Mouse (Mus musculus) MEL (cell line): ENCODE results near the gene Yap1. TPM values are rescaled to one million over a fixed set of nuclear protein-coding genes. Genes with fewer than 3 reads are reported as not detected.

Source experiments
- DNase-seq: peaks from one replicate; pipeline ENCODE4 v3.0.0; 2011; ENCODE audit warnings: low read depth, low spot score
- H3K27ac ChIP-seq: 2 replicates; pipeline ENCODE4 v1.5.1; 2012; ENCODE audit warnings: low read depth, mild to moderate bottlenecking, control low read depth, low read length, moderate library complexity; ENCODE audit not compliant: control insufficient read depth
- H3K27me3 ChIP-seq, 2 experiments: fragments of 150-350 bp in 1 of 2; sonication (generic) in 1 of 2; 2 replicates each; pipeline ENCODE4 v1.6.1; 2012; ENCODE audit warnings: low read length in 2 of 2, mild to moderate bottlenecking in 2 of 2, improper control_type of control experiment in 1 of 2, moderate library complexity in 1 of 2; ENCODE audit not compliant: insufficient read depth in 2 of 2, control insufficient read depth in 1 of 2
- H3K36me3 ChIP-seq, 2 experiments: 2 replicates each; pipeline ENCODE4 v1.6.1; 2012 to 2014; ENCODE audit warnings: low read length in 2 of 2, improper control_type of control experiment in 1 of 2, inconsistent platforms in 1 of 2, mild to moderate bottlenecking in 1 of 2; ENCODE audit not compliant: insufficient read depth in 2 of 2, control insufficient read depth in 1 of 2
- H3K4me1 ChIP-seq, 2 experiments: fragments of 150-350 bp in 1 of 2; sonication (generic) in 1 of 2; 2 replicates each; pipeline ENCODE4 v1.6.1; 2012; ENCODE audit warnings: low read length in 2 of 2, improper control_type of control experiment in 1 of 2, mild to moderate bottlenecking in 1 of 2; ENCODE audit not compliant: insufficient read depth in 2 of 2, control insufficient read depth in 1 of 2
- H3K4me3 ChIP-seq, 2 experiments: fragments of 150-350 bp in 1 of 2; sonication (generic) in 1 of 2; 2 replicates each; pipeline ENCODE4 v1.5.1; 2012; ENCODE audit warnings: low read depth in 2 of 2, low read length in 2 of 2, mild to moderate bottlenecking in 2 of 2, moderate library complexity in 2 of 2, control low read depth in 1 of 2, improper control_type of control experiment in 1 of 2; ENCODE audit not compliant: control insufficient read depth in 1 of 2, insufficient read depth in 1 of 2
- H3K79me2 ChIP-seq: 2 replicates; pipeline ENCODE4 v1.6.1; 2012; ENCODE audit warnings: mild to moderate bottlenecking, low read length, moderate library complexity; ENCODE audit not compliant: control insufficient read depth, poor library complexity, insufficient read depth
- H3K9ac ChIP-seq: 2 replicates; pipeline ENCODE4 v1.6.1; 2012; ENCODE audit warnings: low read depth, mild to moderate bottlenecking, control low read depth, low read length, moderate library complexity; ENCODE audit not compliant: control insufficient read depth, poor library complexity, severe bottlenecking
- H3K9me3 ChIP-seq: fragments of 150-350 bp; sonication (generic); replicated peaks from 2 replicates; pipeline ENCODE4 v1.6.1; 2012; ENCODE audit warnings: mild to moderate bottlenecking, low read length, improper control_type of control experiment, moderate library complexity; ENCODE audit not compliant: insufficient read depth
- CHD1 ChIP-seq: IDR thresholded peaks from 2 replicates; pipeline ENCODE4 v1.6.1; 2012; ENCODE audit warnings: low read depth, mild to moderate bottlenecking, inconsistent platforms, low read length, improper control_type of control experiment
- CHD2 ChIP-seq: IDR thresholded peaks from 2 replicates; pipeline ENCODE4 v1.6.1; 2011; ENCODE audit warnings: low read length, improper control_type of control experiment
- CTCF ChIP-seq, 3 experiments: IDR thresholded peaks in 2 of 3; conservative IDR thresholded peaks in 1 of 3; 2 replicates each; pipeline ENCODE4 v1.5.1; 2011 to 2012; ENCODE audit warnings: low read length in 3 of 3, low read depth in 2 of 3, mild to moderate bottlenecking in 2 of 3, improper control_type of control experiment in 1 of 3, inconsistent platforms in 1 of 3, mixed read lengths in 1 of 3, moderate library complexity in 1 of 3; ENCODE audit not compliant: control insufficient read depth in 1 of 3, insufficient read depth in 1 of 3, poor library complexity in 1 of 3, severe bottlenecking in 1 of 3
- E2F4 ChIP-seq: IDR thresholded peaks from 2 replicates; pipeline ENCODE4 v1.6.1; 2011; ENCODE audit warnings: low read depth, low read length, improper control_type of control experiment, borderline replicate concordance
- ELF1 ChIP-seq: IDR thresholded peaks from 2 replicates; pipeline ENCODE4 v1.6.1; 2014; ENCODE audit warnings: low read depth, mild to moderate bottlenecking, inconsistent platforms, low read length, improper control_type of control experiment, moderate library complexity
- ETS1 ChIP-seq: IDR thresholded peaks from 2 replicates; pipeline ENCODE4 v1.6.1; 2012; ENCODE audit warnings: low read depth, mild to moderate bottlenecking, inconsistent platforms, low read length, improper control_type of control experiment, moderate library complexity
- GABPA ChIP-seq: IDR thresholded peaks from 2 replicates; pipeline ENCODE4 v1.6.1; 2012; ENCODE audit warnings: low read depth, mild to moderate bottlenecking, inconsistent platforms, low read length, improper control_type of control experiment, moderate library complexity
- JUND ChIP-seq: IDR thresholded peaks from 2 replicates; pipeline ENCODE4 v1.6.1; 2011; ENCODE audit warnings: low read depth, mild to moderate bottlenecking, improper control_type of control experiment, low read length
- KAT2A ChIP-seq: conservative IDR thresholded peaks from 2 replicates; pipeline ENCODE4 v1.6.1; 2012; ENCODE audit warnings: low read depth, low read length, improper control_type of control experiment, inconsistent platforms
- MAFK ChIP-seq: IDR thresholded peaks from 2 replicates; pipeline ENCODE4 v1.6.1; 2011; ENCODE audit warnings: low read depth, mild to moderate bottlenecking, low read length, improper control_type of control experiment, borderline replicate concordance
- MAX ChIP-seq: IDR thresholded peaks from 2 replicates; pipeline ENCODE4 v1.6.1; 2011; ENCODE audit warnings: low read length, improper control_type of control experiment
- MEF2A ChIP-seq: IDR thresholded peaks from 2 replicates; pipeline ENCODE4 v1.6.1; 2014; ENCODE audit warnings: low read depth, mild to moderate bottlenecking, inconsistent platforms, low read length, improper control_type of control experiment; ENCODE audit not compliant: poor library complexity, insufficient replicate concordance, severe bottlenecking; ENCODE audit errors: extremely low read depth
- MYB ChIP-seq: IDR thresholded peaks from 2 replicates; pipeline ENCODE4 v1.6.1; 2011; ENCODE audit warnings: mild to moderate bottlenecking, low read depth, low read length, improper control_type of control experiment
- NRF1 ChIP-seq: IDR thresholded peaks from 2 replicates; pipeline ENCODE4 v1.6.1; 2014; ENCODE audit warnings: low read depth, mild to moderate bottlenecking, inconsistent platforms, low read length, improper control_type of control experiment, moderate library complexity; ENCODE audit not compliant: poor library complexity, insufficient read depth, severe bottlenecking
- POLR2AphosphoS5 ChIP-seq: IDR thresholded peaks from 2 replicates; pipeline ENCODE4 v1.6.1; 2012; ENCODE audit warnings: low read depth, borderline replicate concordance, mild to moderate bottlenecking, inconsistent platforms, low read length, moderate library complexity, mixed read lengths
- SIN3A ChIP-seq: IDR thresholded peaks from 2 replicates; pipeline ENCODE4 v1.6.1; 2012; ENCODE audit warnings: low read length, improper control_type of control experiment, inconsistent platforms
- TBP ChIP-seq: IDR thresholded peaks from 2 replicates; pipeline ENCODE4 v1.8.0; 2011; ENCODE audit warnings: low read depth, low read length, improper control_type of control experiment
- TCF12 ChIP-seq: IDR thresholded peaks from 2 replicates; pipeline ENCODE4 v1.6.1; 2014; ENCODE audit warnings: low read depth, mild to moderate bottlenecking, inconsistent platforms, low read length, improper control_type of control experiment, moderate library complexity
- UBTF ChIP-seq: IDR thresholded peaks from 2 replicates; pipeline ENCODE4 v1.6.1; 2012; ENCODE audit warnings: low read depth, mild to moderate bottlenecking, inconsistent platforms, low read length, improper control_type of control experiment, moderate library complexity, borderline replicate concordance; ENCODE audit not compliant: insufficient read depth
- USF1 ChIP-seq: IDR thresholded peaks from 2 replicates; pipeline ENCODE4 v1.6.1; 2014; ENCODE audit warnings: low read depth, mild to moderate bottlenecking, inconsistent platforms, low read length, improper control_type of control experiment, moderate library complexity
- ZC3H11A ChIP-seq: IDR thresholded peaks from 2 replicates; pipeline ENCODE4 v1.6.1; 2012; ENCODE audit warnings: low read depth, mild to moderate bottlenecking, inconsistent platforms, low read length, improper control_type of control experiment
- ZNF384 ChIP-seq: IDR thresholded peaks from 2 replicates; pipeline ENCODE4 v1.6.1; 2012; ENCODE audit warnings: low read depth, mild to moderate bottlenecking, inconsistent platforms, low read length, improper control_type of control experiment
- polyA plus RNA-seq, 2 experiments: library from polyadenylated mRNA; stranded (reverse) in 1 of 2; unstranded in 1 of 2; fragments of >175 nt in 1 of 2; fragments of >200 nt in 1 of 2; gene quantifications; 2 replicates each; pipeline versions ENCODE4 v1.2.1 to v1.2.4; 2012; ENCODE audit warnings: low replicate concordance in 2 of 2, low read depth in 1 of 2; ENCODE audit not compliant: insufficient read length in 2 of 2, insufficient read depth in 1 of 2, missing spikeins in 1 of 2
- total RNA-seq: library from RNA; depleted of rRNA; stranded (reverse); fragments of 300-350 nt; gene quantifications from 2 replicates; pipeline ENCODE4 v1.2.3, GENCODE M21; 2012

Yap1 gene
- total and polyA plus RNA-seq, 3 experiments: not detected

- no peaks in the 10 kb centered on the region for H3K9me3 ChIP-seq
- H3K27ac ChIP-seq: no peak overlapping the region
- no peaks in the 10 kb centered on the region for H3K79me2 ChIP-seq
- TF ChIP-seq CHD1 (no peak), CTCF (IDR thresholded peaks at IDR 0.05 in 2 of 3, conservative IDR thresholded peaks at IDR 0.05 in 1 of 3; ENCODE audit: control insufficient read depth in 1 of 3, insufficient read depth in 1 of 3, low read depth in 2 of 3, low read length in 3 of 3, poor library complexity in 1 of 3, severe bottlenecking in 1 of 3) (no peak)
- no peak for DNase-seq
- no peak overlapping the region for H3K4me3 ChIP-seq
- H3K4me1 ChIP-seq: no peaks in the 10 kb centered on the region
- no peaks in the 10 kb centered on the region for H3K27me3 ChIP-seq
- H3K36me3 ChIP-seq: no peaks in the 10 kb centered on the region
- H3K9ac ChIP-seq: no peak overlapping the region
Observed at GRCm38 (mm10) chr9:8002806-8003205, 1.6 kb downstream of the Yap1 start.

- H3K36me3 ChIP-seq: no peaks in the 10 kb centered on the region
- DNase-seq: no peak
- TF ChIP-seq MAX (no peak), UBTF (no peak), SIN3A (no peak), CHD1 (no peak), MEF2A (no peak), MYB (no peak), GABPA (no peak)
- no peaks in the 10 kb centered on the region for H3K27me3 ChIP-seq
- H3K27ac ChIP-seq: no peak overlapping the region
- no peaks in the 10 kb centered on the region for H3K4me1 ChIP-seq
- no peak overlapping the region for H3K4me3 ChIP-seq
- H3K79me2 ChIP-seq: no peaks in the 10 kb centered on the region
- H3K9me3 ChIP-seq: no peaks in the 10 kb centered on the region
- no peak overlapping the region for H3K9ac ChIP-seq
Observed at GRCm38 (mm10) chr9:8001352-8001751, 3.0 kb downstream of the Yap1 start.

DNA sequence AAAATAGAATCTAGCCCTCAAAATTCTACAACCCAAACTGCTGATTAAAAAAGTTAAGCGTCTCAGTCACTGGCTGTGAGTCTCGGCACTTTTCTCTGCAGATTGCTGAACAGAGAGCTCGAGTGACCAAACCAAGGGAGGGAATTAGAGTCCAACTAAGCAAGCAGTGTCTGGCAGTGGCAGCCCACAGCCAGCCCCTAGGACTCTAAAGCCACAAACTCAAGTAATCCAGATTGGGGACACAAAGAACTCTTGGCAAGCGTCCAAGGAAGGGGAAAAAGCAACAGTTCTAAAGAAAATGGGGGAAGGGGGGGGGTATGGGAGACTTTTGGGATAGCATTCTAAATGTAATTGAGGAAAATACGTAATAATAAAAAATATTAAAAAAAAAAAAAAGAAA, 10.1 kb downstream of the Yap1 start:
- H3K27ac ChIP-seq: no peak overlapping the region
- TF ChIP-seq USF1 (no peak), GABPA (no peak), NRF1 (no peak), ZC3H11A (no peak), ELF1 (no peak), JUND (no peak), MYB (no peak), KAT2A (no peak), MAFK (no peak), TBP (no peak), E2F4 (no peak), TCF12 (no peak), ETS1 (no peak), POLR2AphosphoS5 (no peak), CHD2 (no peak), ZNF384 (no peak)
- TF ChIP-seq, all 39 proteins: peak for 0
- no peaks in the 10 kb centered on the region for H3K36me3 ChIP-seq
- H3K4me1 ChIP-seq: no peaks in the 10 kb centered on the region
- no peaks in the 10 kb centered on the region for H3K9me3 ChIP-seq
- H3K79me2 ChIP-seq: no peaks in the 10 kb centered on the region
- no peak overlapping the region for H3K4me3 ChIP-seq
- no peaks in the 10 kb centered on the region for H3K27me3 ChIP-seq
- DNase-seq: no peak
- H3K9ac ChIP-seq: no peak overlapping the region
